Mouse (Mus musculus) gastrocnemius, postnatal 36 days (tissue): ENCODE measurements around the gene Map3k4. TPM values are rescaled to one million over a fixed set of nuclear protein-coding genes. Genes with fewer than 3 reads are reported as not detected.
A peak's percentile ranks its signal among the peaks of the same experiment; 100 is the strongest.
"Not testable (repeated sequence)": the region's sequence is repeated elsewhere in the genome, so short reads cannot be mapped to it uniquely, and the experiment has no call there.

Experiments used
- DNase-seq, 2 experiments: peaks; one replicate each; pipeline ENCODE4 v3.0.0; 2022
- intact Hi-C: fragments of 180-260 bp; cut with DNase I; formaldehyde crosslinking; loops from one replicate; pipeline ENCODE4 v1.15.1; 2025
- total RNA-seq, 2 experiments: library from RNA; stranded (reverse); gene quantifications; 2 replicates each; pipeline ENCODE4 v1.2.3; 2021

Map3k4 gene
- total RNA-seq, 2 experiments from 2014 or later = 25.0 to 27.0 TPM

- intact Hi-C loops = no loop called here
- no peak for DNase-seq
Measured at GRCm38 (mm10) chr17:12229756-12230155, 88.8 kb downstream of the Map3k4 start.

DNA sequence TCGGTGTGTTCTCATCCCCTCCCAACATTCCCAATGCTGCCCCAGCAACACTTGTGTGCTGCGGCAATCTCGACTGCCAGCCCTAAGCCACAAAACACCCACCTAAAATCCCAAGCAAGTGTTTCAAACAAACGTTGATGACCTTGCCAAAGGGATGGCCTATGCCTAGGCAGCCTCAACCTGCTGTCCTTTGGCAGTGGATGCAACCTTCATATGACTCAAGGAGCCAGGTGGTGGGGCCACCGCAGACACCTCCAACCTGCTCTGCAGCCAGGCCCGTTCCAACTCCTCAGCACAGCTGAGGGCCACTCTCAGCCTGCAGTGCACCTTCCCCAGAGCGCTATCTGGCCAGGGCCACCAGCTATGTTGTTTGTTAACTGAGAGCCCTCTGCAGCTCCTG is 90.1 kb downstream of the Map3k4 start:
- intact Hi-C loops = no loop called here
- no peak for DNase-seq

DNA sequence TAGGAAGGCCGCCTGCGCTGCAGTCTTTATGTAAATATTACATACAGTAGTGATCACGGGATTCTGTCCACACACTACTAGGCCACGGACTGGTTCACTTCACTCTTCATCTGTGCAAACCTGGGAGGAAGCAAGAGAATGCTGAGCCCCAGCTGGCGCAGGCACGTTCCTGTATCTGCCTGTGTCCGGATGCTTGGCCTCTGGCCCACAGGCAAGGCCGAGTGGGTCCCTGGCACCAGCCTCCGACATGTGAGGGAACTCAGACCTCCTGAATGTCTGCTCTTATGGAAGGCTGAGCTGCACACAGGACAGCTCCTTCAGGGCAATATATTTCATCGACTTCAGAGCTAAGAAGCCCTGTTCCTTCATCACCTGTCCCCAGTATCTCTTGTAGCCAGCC is 90.6 kb downstream of the Map3k4 start:
- no peak for DNase-seq
- intact Hi-C loops = no loop called here

DNA sequence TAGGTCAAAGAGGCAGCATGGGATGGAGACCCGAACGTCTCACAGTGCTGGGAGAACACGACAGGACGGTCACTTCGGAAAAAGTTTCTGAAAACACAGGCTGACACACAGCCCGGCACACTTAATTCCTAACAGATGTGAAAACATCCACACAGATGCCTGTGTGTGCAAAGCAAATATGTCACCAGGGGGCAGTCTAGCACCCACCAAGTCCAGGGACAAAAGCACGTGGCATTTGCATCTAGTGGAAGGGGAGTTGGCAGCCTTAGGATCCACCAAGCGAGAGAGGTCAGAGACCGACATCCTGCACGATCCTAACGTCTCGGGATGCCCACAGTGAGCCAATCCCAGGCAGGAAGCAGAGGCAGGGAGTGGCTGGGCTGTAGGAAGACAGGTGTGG is 92.0 kb downstream of the Map3k4 start:
- intact Hi-C loops = no loop called here
- peak in 1 of 2 experiments; percentile 44 for DNase-seq

DNA sequence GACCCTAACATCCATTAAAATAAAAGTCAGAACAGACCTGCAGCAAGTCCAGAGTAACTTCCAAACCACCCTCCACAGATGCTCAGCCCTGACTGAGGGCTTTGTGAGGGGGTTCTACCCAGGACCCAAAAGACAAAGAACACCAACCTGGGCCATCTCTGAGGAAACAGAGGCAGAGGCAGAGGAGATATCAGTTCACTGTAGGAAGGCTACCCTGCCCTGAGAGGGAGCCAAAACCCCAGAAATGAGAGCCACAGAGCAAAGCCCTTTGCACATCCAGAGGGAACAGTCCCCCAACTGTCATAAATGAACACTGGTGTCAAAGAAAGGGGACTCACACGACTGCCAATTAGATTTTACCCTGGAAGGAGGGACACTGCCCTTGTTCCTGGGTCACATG is 93.4 kb downstream of the Map3k4 start:
- DNase-seq = no peak
- intact Hi-C loops = no loop called here

DNA sequence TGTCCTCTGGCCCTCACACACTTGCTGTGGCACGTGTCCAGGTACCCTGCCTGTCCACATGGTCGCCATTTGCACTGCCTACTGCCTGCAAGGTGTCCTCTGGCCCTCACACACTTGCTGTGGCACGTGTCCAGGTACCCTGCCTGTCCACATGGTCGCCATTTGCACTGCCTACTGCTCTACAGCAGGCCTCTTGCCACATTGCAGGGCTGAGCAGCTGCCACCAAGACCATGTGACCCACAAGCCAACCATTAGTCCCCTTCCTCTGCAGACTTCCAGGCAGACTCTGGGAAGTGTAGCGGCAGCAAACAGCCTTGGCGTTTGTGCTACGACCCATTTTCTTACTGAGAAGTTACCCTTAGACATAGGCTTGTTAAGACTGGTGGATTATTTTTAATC is 94.0 kb downstream of the Map3k4 start:
- intact Hi-C loops, DNase-seq: not testable (repeated sequence)

DNA sequence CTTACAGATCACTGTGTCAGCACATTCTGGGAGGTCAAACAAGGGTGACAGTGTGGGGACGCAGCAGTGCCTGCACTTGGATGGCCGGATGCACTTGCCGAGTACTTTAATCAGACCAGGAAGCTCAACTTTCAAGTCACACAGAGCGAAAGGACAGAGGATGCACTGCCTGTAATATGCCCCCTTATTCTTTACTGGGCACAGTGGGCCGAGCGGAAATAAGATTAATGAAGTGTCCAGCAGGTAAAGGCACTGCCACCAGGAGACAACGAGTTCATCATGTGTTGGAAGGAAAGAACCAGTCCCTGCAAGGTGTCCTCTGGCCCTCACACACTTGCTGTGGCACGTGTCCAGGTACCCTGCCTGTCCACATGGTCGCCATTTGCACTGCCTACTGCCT is 94.5 kb downstream of the Map3k4 start:
- intact Hi-C loops = no loop called here

DNA sequence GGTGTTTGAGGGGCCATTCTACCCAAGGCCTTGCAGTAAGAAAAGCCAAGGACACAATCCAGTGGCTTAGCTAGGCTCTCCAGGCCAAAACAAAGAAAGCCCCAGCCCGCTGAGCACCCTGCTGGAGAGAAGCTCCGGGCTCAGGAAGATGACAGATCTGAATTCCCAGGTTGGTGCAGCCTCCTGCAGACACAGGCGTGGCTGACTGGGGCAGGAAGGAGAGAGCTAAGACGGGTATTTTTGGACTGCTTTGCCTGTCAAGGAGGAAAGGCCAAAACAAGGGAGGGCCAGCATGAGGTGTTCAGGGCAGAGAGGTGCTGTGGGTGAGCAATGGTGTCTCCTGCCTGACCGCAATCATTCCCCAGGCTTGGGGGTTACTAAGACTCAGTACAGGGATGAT is 94.9 kb downstream of the Map3k4 start:
- intact Hi-C loops = no loop called here
- DNase-seq = no peak

More for the DNA sequence above, 94.5 kb downstream of the Map3k4 start:
- no peak for DNase-seq

- no peak for DNase-seq
- intact Hi-C loops = no loop called here
Measured at GRCm38 (mm10) chr17:12221926-12222325, 96.7 kb downstream of the Map3k4 start.

DNA sequence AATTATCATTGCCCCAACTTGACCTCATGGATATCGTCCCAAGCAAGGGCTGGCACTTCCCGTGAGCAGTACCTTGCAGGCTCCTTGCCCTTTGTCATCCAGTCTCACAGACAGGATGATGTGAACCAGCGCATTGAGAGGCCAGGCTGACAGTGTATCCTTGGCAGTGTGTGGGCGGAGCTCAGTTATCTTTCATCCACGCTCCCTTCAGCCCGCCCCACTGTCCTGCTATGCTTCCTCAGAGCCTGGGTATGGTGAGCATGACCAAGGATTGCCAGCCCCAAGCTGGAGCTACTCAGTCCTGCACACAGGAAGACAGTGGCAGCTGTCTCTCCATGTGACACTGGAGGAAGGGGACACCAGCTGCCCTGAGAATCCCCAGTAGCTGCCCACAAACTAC is 102.4 kb downstream of the Map3k4 start:
- intact Hi-C loops = no loop called here
- DNase-seq = no peak

- intact Hi-C loops = no loop called here
Measured at GRCm38 (mm10) chr17:12213430-12213829, 105.2 kb downstream of the Map3k4 start.

GRCm38 (mm10) chr17:12212341-12212740 is 106.3 kb downstream of the Map3k4 start:
- no peak for DNase-seq
- intact Hi-C loops = no loop called here

More at GRCm38 (mm10) chr17:12213430-12213829, 105.2 kb downstream of the Map3k4 start:
- DNase-seq = no peak

DNA sequence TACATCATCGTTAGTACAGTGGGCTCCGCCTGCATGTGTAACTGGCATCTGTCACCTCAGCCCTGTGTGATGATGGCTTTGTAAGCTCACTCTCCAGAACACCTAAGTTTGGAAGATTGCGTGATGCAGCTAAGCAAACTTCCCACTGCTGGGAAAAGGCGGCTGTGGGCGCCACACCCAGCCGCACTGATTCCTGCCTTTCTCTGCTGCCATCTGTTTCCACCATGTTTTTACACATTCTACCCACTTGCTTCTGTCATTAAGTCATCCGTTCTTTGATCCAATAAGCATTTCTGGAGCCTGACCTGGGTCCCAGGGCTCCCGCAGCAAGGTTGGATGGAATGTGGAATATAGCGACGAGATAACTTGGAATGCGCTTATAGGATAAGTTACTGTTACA is 106.7 kb downstream of the Map3k4 start:
- intact Hi-C loops = no loop called here
- DNase-seq = no peak

GRCm38 (mm10) chr17:12210544-12211132 is 108.0 kb downstream of the Map3k4 start:
- DNase-seq = peak; percentile 76 to 82
- intact Hi-C loops = loop anchor here (1.0 kb wide), 1 partner anchor 171 kb away; no protein-coding TSS in a partner anchor

GRCm38 (mm10) chr17:12209481-12209880 is 109.1 kb downstream of the Map3k4 start:
- intact Hi-C loops = no loop called here

DNA sequence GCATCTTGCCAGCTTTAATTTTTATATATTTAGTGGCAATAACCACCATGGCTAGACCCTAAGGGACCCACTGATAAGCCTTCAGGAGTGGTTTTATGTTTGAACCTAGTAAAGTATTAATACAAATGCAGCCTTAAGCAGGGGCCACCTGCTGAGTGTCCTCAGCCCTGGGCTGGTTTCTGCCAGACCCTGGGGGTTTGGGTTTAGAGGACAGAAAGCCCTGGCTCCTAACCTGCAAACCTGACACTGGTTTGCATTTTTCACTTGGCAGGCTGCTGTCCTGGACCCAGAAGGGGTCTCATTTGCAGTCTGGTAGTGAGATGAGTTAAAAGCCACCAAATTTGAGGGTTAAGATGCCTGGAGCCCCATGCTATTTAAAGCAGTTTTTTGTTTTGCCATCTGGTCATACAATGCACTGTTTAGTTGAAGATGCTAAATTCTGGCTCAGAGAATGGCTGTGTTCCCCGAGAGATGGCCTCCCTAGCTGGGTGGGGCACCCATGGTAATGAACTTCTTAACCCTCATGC is 111.5 kb downstream of the Map3k4 start:
- intact Hi-C loops = no loop called here
- DNase-seq = no peak

More at GRCm38 (mm10) chr17:12209481-12209880, 109.1 kb downstream of the Map3k4 start:
- DNase-seq = no peak

- no peak for DNase-seq
- intact Hi-C loops = no loop called here
Measured at GRCm38 (mm10) chr17:12206248-12206647, 112.3 kb downstream of the Map3k4 start.

GRCm38 (mm10) chr17:12205694-12206075 is 112.9 kb downstream of the Map3k4 start:
- no peak for DNase-seq
- intact Hi-C loops = no loop called here

GRCm38 (mm10) chr17:12205015-12205693 is 113.4 kb downstream of the Map3k4 start:
- intact Hi-C loops = no loop called here

DNA sequence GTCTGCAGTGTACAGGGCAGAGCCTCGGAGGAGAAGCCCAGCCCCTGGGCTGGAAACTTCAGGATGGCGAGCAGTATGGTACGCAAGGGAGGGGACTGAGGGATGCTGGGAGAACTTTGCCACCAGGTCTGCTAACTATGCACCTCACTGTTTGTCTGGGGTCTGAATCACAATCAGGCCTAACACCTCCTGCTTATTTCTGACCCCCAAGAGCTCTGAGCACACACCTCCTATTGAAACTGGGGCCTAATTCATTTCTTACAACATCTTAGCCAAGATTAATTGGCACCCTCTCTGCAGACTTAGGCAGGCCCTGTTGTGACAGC is 113.9 kb downstream of the Map3k4 start:
- intact Hi-C loops = no loop called here
- no peak for DNase-seq

More at GRCm38 (mm10) chr17:12205015-12205693, 113.4 kb downstream of the Map3k4 start:
- no peak for DNase-seq

DNA sequence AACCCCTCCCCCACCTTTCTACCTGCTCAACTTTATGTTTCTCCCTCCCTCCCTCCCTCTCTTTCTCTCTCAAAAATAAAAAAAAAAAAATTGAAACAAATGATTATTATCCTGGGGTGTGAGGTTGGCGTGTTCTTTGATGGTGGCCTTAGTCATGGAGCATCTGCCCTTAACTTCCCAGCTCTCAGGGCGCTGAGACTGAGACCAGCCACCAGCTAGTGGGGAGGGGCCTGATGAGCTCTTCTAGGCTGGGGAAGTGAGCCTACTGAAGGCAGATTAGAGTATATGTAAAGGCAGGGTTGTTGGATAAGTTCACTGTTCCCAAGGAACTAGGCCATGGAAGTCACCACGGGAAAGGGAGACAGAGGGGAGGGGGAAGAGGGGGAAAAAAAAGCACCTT is 114.3 kb downstream of the Map3k4 start:
- no peak for DNase-seq

DNA sequence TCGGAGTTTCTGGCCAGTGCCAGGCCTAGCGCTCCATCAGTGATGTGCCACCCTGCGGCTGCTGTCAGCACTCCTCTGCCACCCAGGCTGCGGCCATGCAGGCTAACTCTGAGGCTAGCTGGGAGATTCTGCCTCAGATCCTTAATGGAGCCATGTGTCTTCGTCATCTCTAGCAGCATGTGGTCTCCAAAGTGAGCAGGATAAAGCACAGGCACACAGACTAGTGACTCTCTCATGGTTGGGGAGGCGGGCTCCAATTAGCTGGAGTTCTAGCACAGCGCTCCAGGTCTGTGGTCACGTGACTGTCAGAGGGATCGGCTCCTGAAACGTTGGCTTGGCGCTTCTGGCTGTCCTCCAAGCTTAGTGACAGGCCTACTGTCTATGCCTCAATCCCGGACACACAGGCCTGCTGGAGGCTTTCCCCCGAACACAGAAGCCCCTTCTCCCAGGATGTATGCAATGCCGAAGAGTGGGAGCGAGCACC is 115.1 kb downstream of the Map3k4 start:
- intact Hi-C loops = no loop called here

More for the DNA sequence above, 114.3 kb downstream of the Map3k4 start:
- intact Hi-C loops = no loop called here

More for the DNA sequence above, 115.1 kb downstream of the Map3k4 start:
- no peak for DNase-seq
